Mouse (Mus musculus) heart, embryonic 15.5 days (tissue): ENCODE measurements around the gene Pnisr. TPM values are rescaled to one million over a fixed set of nuclear protein-coding genes. Genes with fewer than 3 reads are reported as not detected.

ENCODE experiments used
- ATAC-seq: fragments of 200-750 bp; cut with Nextera tagmentation; replicated peaks from 2 replicates; pipeline ENCODE4 v1.8.0; 2017; ENCODE audit warnings: low read depth, moderate TSS enrichment; ENCODE audit not compliant: insufficient number of reproducible peaks, insufficient read depth, low FRiP score
- H3K27ac ChIP-seq: fragments of 300-500 bp; sonication (generic); 2 replicates; pipeline ENCODE4 v1.5.1; 2015; ENCODE audit warnings: mild to moderate bottlenecking, inconsistent platforms
- H3K27me3 ChIP-seq: fragments of 300-500 bp; sonication (generic); 2 replicates; pipeline ENCODE4 v1.6.1; 2015; ENCODE audit warnings: inconsistent platforms
- H3K36me3 ChIP-seq: fragments of 300-500 bp; sonication (generic); 2 replicates; pipeline ENCODE4 v1.6.1; 2015; ENCODE audit warnings: mild to moderate bottlenecking, inconsistent platforms
- H3K4me1 ChIP-seq: fragments of 300-500 bp; sonication (generic); replicated peaks from 2 replicates; pipeline ENCODE4 v1.6.1; 2015; ENCODE audit warnings: inconsistent platforms
- H3K4me2 ChIP-seq: fragments of 300-500 bp; sonication (generic); 2 replicates; pipeline ENCODE4 v1.6.1; 2015; ENCODE audit warnings: inconsistent platforms, mild to moderate bottlenecking, moderate library complexity
- H3K4me3 ChIP-seq: fragments of 300-500 bp; sonication (generic); 2 replicates; pipeline ENCODE4 v1.5.1; 2015; ENCODE audit warnings: mild to moderate bottlenecking, inconsistent platforms
- H3K9ac ChIP-seq: fragments of 300-500 bp; sonication (generic); 2 replicates; pipeline ENCODE4 v1.6.1; 2015; ENCODE audit warnings: mild to moderate bottlenecking, inconsistent platforms
- H3K9me3 ChIP-seq: fragments of 300-500 bp; sonication (generic); replicated peaks from 2 replicates; pipeline ENCODE4 v1.6.1; 2016; ENCODE audit warnings: inconsistent platforms
- WGBS: fragments of 180-500 bp; shearing (Covaris S2); methylation state at CpG from one replicate; pipeline ENCODE4 v1.1.7; 2015; ENCODE audit warnings: mixed read lengths; 5-methylcytosine and 5-hydroxymethylcytosine counted together
- polyA plus RNA-seq: library from polyadenylated mRNA; unstranded; fragments of >200 nt; fragmentation: Nextera tagmentation; extraction: Ambion mirVana; gene quantifications from 2 replicates; pipeline ENCODE4 v1.2.1, GENCODE M21; 2015

The Pnisr gene
- polyA plus RNA-seq, 1 experiment from 2014 or later, result 79.5 TPM

DNA sequence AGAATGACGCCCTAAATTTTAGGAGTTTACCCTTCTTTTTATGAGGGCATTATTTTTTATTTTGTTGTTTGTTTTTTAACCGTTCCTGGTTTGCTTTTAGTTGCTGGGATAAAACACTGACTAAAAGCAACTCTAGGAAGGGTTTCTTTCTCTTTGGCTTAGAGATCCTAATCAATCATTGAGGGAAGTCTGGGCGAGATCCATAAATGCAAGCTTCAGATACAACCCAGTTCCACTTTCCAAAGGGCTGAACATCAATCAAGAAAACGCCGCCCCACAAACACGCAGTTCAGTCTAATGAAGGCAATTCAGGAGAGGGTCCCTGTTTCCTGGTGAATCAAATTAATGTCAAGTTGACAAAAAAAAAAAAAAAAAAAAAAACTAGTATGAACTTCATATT lies 31.4 kb downstream of the Pnisr start:
- Histone ChIP-seq H3K27me3 (no peaks in the 10 kb centered on the region), H3K36me3 (peaks cover 15% of the 10 kb centered on the region), H3K9ac (no peak overlapping the region), H3K9me3 (no peaks in the 10 kb centered on the region), H3K4me3 (peak overlapping the region; percentile 93), H3K4me2 (peak overlapping the region; percentile 78), H3K4me1 (no peaks in the 10 kb centered on the region; the same call in 1 of the 2 replicates), H3K27ac (no peak overlapping the region)
- no peak for ATAC-seq
- WGBS, result 28% methylated on average over 6 of the region's 6 CpGs

DNA sequence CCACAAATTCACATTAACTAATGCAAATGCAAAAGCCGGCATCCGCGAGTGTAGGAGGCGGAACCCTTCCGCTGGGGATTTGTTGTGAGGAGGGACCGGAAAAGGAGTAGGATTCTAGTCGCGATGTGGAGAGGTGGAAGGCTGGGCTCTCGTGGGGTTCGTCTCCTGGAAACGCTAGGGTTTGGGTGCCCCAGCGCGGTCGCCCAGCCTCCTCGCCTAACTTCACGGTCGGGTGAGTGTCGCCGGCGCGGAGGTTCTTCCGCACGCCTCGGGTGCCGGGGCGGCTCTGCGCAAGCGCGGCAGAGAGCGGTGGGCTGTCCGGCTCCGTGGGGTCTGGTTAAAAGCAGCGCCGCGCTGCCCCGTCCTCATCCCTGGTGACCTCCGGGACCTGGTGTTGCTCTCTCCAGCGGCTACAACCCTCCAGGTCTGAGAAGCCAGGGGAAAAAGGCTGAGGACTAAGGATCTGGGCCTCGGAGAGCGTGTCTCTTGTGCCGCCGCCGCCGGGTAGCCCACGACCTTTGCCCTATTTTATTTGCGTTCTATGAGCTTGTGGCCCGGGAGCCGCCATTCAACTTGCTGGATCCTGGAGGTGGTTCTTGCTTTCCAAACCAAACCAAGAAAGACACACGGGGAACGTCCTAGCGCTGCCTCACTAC lies 32.3 kb downstream of the Pnisr start, which contains the start of gene Coq3:
TSS of gene Coq3 (plus strand) at position 109 of the 656 bp plus-strand sequence.
- Histone ChIP-seq H3K9me3 (no peaks in the 10 kb centered on the region), H3K27ac (peak within 1 kb of the TSS; percentile 97), H3K9ac (peak within 1 kb of the TSS; percentile 84), H3K4me1 (no peaks in the 10 kb centered on the region; the same call in 1 of the 2 replicates), H3K36me3 (peaks cover 9% of the 10 kb centered on the region; the same call in 1 of the 2 replicates), H3K27me3 (no peaks in the 10 kb centered on the region), H3K4me3 (peak within 1 kb of the TSS; percentile 93), H3K4me2 (peak within 1 kb of the TSS; percentile 78)
- under 1% methylated on average over 51 of the region's 51 CpGs for WGBS
- peak; percentile 88 for ATAC-seq

DNA sequence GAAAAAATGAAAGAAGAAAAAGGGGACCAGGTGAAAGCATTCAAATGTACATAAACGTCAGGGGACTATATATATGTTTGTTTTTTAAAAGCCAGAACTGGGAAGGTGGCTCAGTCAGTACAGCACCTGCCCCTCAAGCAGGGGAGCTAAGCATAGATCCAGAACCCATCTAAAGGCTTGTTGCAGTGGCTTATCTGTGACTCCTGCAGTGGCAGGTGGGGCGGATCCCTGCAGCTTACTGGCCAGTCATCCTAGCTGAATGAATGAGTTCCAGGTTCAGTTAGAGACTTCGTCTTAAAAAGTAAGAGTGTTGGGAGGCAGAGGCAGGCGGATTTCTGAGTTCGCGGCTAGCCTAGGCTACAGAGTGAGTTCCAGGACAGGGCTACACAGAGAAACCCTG lies 35.4 kb downstream of the Pnisr start:
- no peak overlapping the region for H3K27ac ChIP-seq
- 89% methylated on average over 6 of the region's 6 CpGs for WGBS
- H3K4me2 ChIP-seq, result no peak overlapping the region
- no peaks in the 10 kb centered on the region for H3K27me3 ChIP-seq
- no peak overlapping the region for H3K4me3 ChIP-seq
- no peak for ATAC-seq
- no peak overlapping the region for H3K9ac ChIP-seq
- no peaks in the 10 kb centered on the region; the same call in 1 of the 2 replicates for H3K4me1 ChIP-seq
- H3K36me3 ChIP-seq, result no peaks in the 10 kb centered on the region
- no peaks in the 10 kb centered on the region for H3K9me3 ChIP-seq

DNA sequence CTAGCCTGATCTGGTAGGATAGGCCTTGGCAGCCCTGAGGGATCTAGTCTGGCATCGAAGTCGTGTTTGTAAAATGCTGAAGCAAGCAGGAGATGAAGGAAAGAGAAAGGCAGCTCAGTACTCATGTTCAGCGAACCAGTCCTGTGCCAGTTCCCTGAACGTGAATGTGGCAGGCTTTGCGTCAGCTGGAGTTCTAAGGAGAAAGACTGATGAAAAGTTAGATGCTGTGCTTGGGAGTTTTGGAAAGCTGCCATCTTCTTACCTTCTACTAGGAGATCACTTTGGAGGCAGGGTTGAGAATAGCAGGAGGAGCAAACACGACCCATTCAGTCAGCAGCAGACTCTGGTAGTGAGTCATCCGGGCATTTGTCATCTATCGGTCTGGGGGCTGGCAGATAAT lies 38.4 kb downstream of the Pnisr start:
- H3K36me3 ChIP-seq, result no peaks in the 10 kb centered on the region
- no peak overlapping the region for H3K4me2 ChIP-seq
- no peak overlapping the region for H3K4me3 ChIP-seq
- H3K9ac ChIP-seq, result no peak overlapping the region
- no peaks in the 10 kb centered on the region for H3K4me1 ChIP-seq
- WGBS, result 66% methylated on average over 8 of the region's 8 CpGs
- no peak overlapping the region for H3K27ac ChIP-seq
- no peaks in the 10 kb centered on the region for H3K27me3 ChIP-seq
- ATAC-seq, result no peak
- no peaks in the 10 kb centered on the region for H3K9me3 ChIP-seq

Other genes starting within 250 kb of the Pnisr start
- not detected in 2 replicates for gene Prdm13, start 161.6 kb upstream of the Pnisr start, polyA plus RNA-seq
- 25.7 and 27.1 TPM in 2 replicates for gene Ccnc, start 119.9 kb upstream of the Pnisr start, polyA plus RNA-seq
- 5.9 and 6.1 TPM in 2 replicates for gene Usp45, start 80.4 kb upstream of the Pnisr start, polyA plus RNA-seq
- 17.0 and 18.9 TPM in 2 replicates for gene Tstd3, start 80.4 kb upstream of the Pnisr start, polyA plus RNA-seq
- 17.7 and 20.2 TPM in 2 replicates for gene Coq3, start 32.1 kb downstream of the Pnisr start, polyA plus RNA-seq
- 1.7 and 2.1 TPM in 2 replicates for gene Faxc, start 83.7 kb downstream of the Pnisr start, polyA plus RNA-seq